Mouse (Mus musculus) lung, embryonic 14.5 days (tissue): Measurements from ENCODE around the gene Gpatch8. TPM values are rescaled to one million over a fixed set of nuclear protein-coding genes. Genes with fewer than 3 reads are reported as not detected.

ENCODE experiments used
- ATAC-seq: fragments of 200-750 bp; cut with Nextera tagmentation; 2 replicates; pipeline ENCODE4 v1.8.0; 2017; ENCODE audit warnings: mild to moderate bottlenecking, moderate TSS enrichment, moderate library complexity; ENCODE audit not compliant: insufficient read depth
- DNase-seq: peaks from one replicate; pipeline ENCODE4 v3.0.0-alpha.2; 2015
- H3K27ac ChIP-seq: fragments of 300-500 bp; sonication (generic); 2 replicates; pipeline ENCODE4 v1.5.1; 2014; ENCODE audit warnings: low read depth, mild to moderate bottlenecking, moderate library complexity
- H3K27me3 ChIP-seq: fragments of 300-500 bp; sonication (generic); 2 replicates; pipeline ENCODE4 v1.6.1; 2014; ENCODE audit warnings: low read length, control low read depth; ENCODE audit not compliant: insufficient read depth
- H3K36me3 ChIP-seq: fragments of 300-500 bp; sonication (generic); 2 replicates; pipeline ENCODE4 v1.6.1; 2014; ENCODE audit warnings: control low read depth; ENCODE audit not compliant: insufficient read depth
- H3K4me1 ChIP-seq: fragments of 300-500 bp; sonication (generic); 2 replicates; pipeline ENCODE4 v1.6.1; 2014; ENCODE audit warnings: antibody characterized with exemption, control low read depth; ENCODE audit not compliant: insufficient read depth
- H3K4me2 ChIP-seq: fragments of 300-500 bp; sonication (generic); 2 replicates; pipeline ENCODE4 v1.6.1; 2014; ENCODE audit warnings: mild to moderate bottlenecking
- H3K4me3 ChIP-seq: fragments of 300-500 bp; sonication (generic); 2 replicates; pipeline ENCODE4 v1.5.1; 2014; ENCODE audit warnings: low read depth, low read length
- H3K9ac ChIP-seq: fragments of 300-500 bp; sonication (generic); 2 replicates; pipeline ENCODE4 v1.6.1; 2014
- H3K9me3 ChIP-seq: fragments of 300-500 bp; sonication (generic); 2 replicates; pipeline ENCODE4 v1.6.1; 2016; ENCODE audit warnings: low read depth, low read length, control low read depth
- CTCF ChIP-seq: IDR thresholded peaks from 2 replicates; pipeline ENCODE4 v1.5.1; 2016; ENCODE audit warnings: antibody characterized with exemption, low read depth
- WGBS: fragments of 180-500 bp; shearing (Covaris S2); extraction: QIAGEN DNeasy Blood & Tissue Kit; methylation state at CpG from one replicate; pipeline ENCODE4 v1.1.7; 2014; 5-methylcytosine and 5-hydroxymethylcytosine counted together
- polyA plus RNA-seq: library from polyadenylated mRNA; unstranded; fragments of >200 nt; fragmentation: Nextera tagmentation; extraction: Ambion mirVana; gene quantifications from 2 replicates; pipeline ENCODE4 v1.2.1, GENCODE M21; 2014

The Gpatch8 gene
- polyA plus RNA-seq, 1 experiment from 2014 or later = 49.4 TPM

- DNase-seq = no peak
- WGBS = 36% methylated on average over 3 of the region's 3 CpGs
- H3K9ac ChIP-seq = peak overlapping the region; percentile 54
- H3K9me3 ChIP-seq = no peaks in the 10 kb centered on the region
- no peaks in the 10 kb centered on the region for H3K27me3 ChIP-seq
- H3K4me1 ChIP-seq = 0 out of 2 replicates have a peak, but pooled peaks cover 2% of the 10 kb centered on the region
- H3K4me3 ChIP-seq = peak overlapping the region; percentile 60
- ATAC-seq = no peak
- no peak for TF ChIP-seq CTCF
- no peak overlapping the region for H3K27ac ChIP-seq
- H3K4me2 ChIP-seq = peak overlapping the region; percentile 92
- H3K36me3 ChIP-seq = peaks cover 8% of the 10 kb centered on the region
Observed at GRCm38 (mm10) chr11:102429551-102429950, 126.6 kb downstream of the Gpatch8 start.

GRCm38 (mm10) chr11:102428981-102429540, 127.1 kb downstream of the Gpatch8 start:
- no peak for TF ChIP-seq CTCF
- 61% methylated on average over 8 of the region's 8 CpGs for WGBS
- H3K4me2 ChIP-seq = peak overlapping the region; percentile 92; the same call in 1 of the 2 replicates
- 0 out of 2 replicates have a peak overlapping the region, but pooled peaks have one; percentile 54 for H3K9ac ChIP-seq
- no peaks in the 10 kb centered on the region for H3K9me3 ChIP-seq
- H3K4me3 ChIP-seq = peak overlapping the region; percentile 60; the same call in 1 of the 2 replicates
- H3K4me1 ChIP-seq = 0 out of 2 replicates have a peak, but pooled peaks cover 2% of the 10 kb centered on the region
- H3K27ac ChIP-seq = no peak overlapping the region
- DNase-seq (no peak), ATAC-seq (no peak)
- H3K36me3 ChIP-seq = peaks cover 7% of the 10 kb centered on the region; the same call in 1 of the 2 replicates
- H3K27me3 ChIP-seq = no peaks in the 10 kb centered on the region

Other genes starting within 250 kb of the Gpatch8 start
- gene Ubtf, start 236.7 kb downstream of the Gpatch8 start, polyA plus RNA-seq = 86.0 and 93.8 TPM in 2 replicates
- 6.0 and 6.9 TPM in 2 replicates for gene Slc4a1, start 190.2 kb downstream of the Gpatch8 start, polyA plus RNA-seq
- 1.1 and 1.3 TPM in 2 replicates for gene Rundc3a, start 163.0 kb downstream of the Gpatch8 start, polyA plus RNA-seq
- gene Slc25a39, start 148.4 kb downstream of the Gpatch8 start, polyA plus RNA-seq = 223 and 244 TPM in 2 replicates
- 113 and 116 TPM in 2 replicates for gene Grn, start 126.1 kb downstream of the Gpatch8 start, polyA plus RNA-seq
- 7.4 and 8.3 TPM in 2 replicates for gene Fam171a2, start 108.7 kb downstream of the Gpatch8 start, polyA plus RNA-seq
- gene Itga2b, start 86.3 kb downstream of the Gpatch8 start, polyA plus RNA-seq = 10.1 and 10.7 TPM in 2 replicates
- 14.3 and 15.3 TPM in 2 replicates for gene Gm11627, start 23.1 kb upstream of the Gpatch8 start, polyA plus RNA-seq
- 40.0 and 42.9 TPM in 2 replicates for gene Fzd2, start 48.0 kb upstream of the Gpatch8 start, polyA plus RNA-seq
- 0.22 and 0.64 TPM in 2 replicates for gene Meioc, start 107.3 kb upstream of the Gpatch8 start, polyA plus RNA-seq
- 44.5 and 46.4 TPM in 2 replicates for gene Ccdc43, start 141.4 kb upstream of the Gpatch8 start, polyA plus RNA-seq
- 5.3 and 5.5 TPM in 2 replicates for gene Adam11, start 205.0 kb upstream of the Gpatch8 start, polyA plus RNA-seq